Mouse (Mus musculus) myocyte (in vitro differentiated cells): ENCODE results near the gene Trim33.

Source experiments
- CEBPB ChIP-seq: IDR thresholded peaks from 2 replicates; pipeline ENCODE4 v1.6.1; 2011; ENCODE audit warnings: mild to moderate bottlenecking, moderate library complexity; ENCODE audit not compliant: poor library complexity, insufficient read depth, severe bottlenecking
- E2F4 ChIP-seq: IDR thresholded peaks from one replicate; pipeline ENCODE4 v1.6.1; 2011; ENCODE audit warnings: mild to moderate bottlenecking, control low read depth, moderate library complexity; ENCODE audit not compliant: insufficient read depth
- MYOD1 ChIP-seq, 3 experiments: IDR thresholded peaks; one replicate each; pipeline ENCODE4 v1.6.1; 2011; ENCODE audit warnings: control low read depth in 2 of 3, low read depth in 2 of 3, mild to moderate bottlenecking in 2 of 3, moderate library complexity in 1 of 3; ENCODE audit not compliant: insufficient read length in 2 of 3, control insufficient read depth in 1 of 3
- MYOG ChIP-seq, 3 experiments: IDR thresholded peaks; one replicate each; pipeline ENCODE4 v1.6.1; 2011; ENCODE audit warnings: control low read depth in 2 of 3, low read depth in 2 of 3, mild to moderate bottlenecking in 2 of 3; ENCODE audit not compliant: insufficient read length in 2 of 3, control insufficient read depth in 1 of 3, insufficient read depth in 1 of 3
- POLR2A ChIP-seq: IDR thresholded peaks from one replicate; pipeline ENCODE4 v1.6.1; 2011; ENCODE audit warnings: low read depth, mild to moderate bottlenecking, control low read depth, moderate library complexity; ENCODE audit not compliant: insufficient read length
- REST ChIP-seq: IDR thresholded peaks from one replicate; pipeline ENCODE4 v1.6.1; 2011; ENCODE audit warnings: mild to moderate bottlenecking, control low read depth, moderate library complexity; ENCODE audit not compliant: insufficient read depth, insufficient read length
- TCF12 ChIP-seq: IDR thresholded peaks from one replicate; pipeline ENCODE4 v1.6.1; 2011; ENCODE audit warnings: mild to moderate bottlenecking, control low read depth; ENCODE audit not compliant: poor library complexity, insufficient read depth, severe bottlenecking
- USF1 ChIP-seq: IDR thresholded peaks from one replicate; pipeline ENCODE4 v1.6.1; 2011; ENCODE audit warnings: low read depth, mild to moderate bottlenecking, control low read depth, moderate library complexity

DNA sequence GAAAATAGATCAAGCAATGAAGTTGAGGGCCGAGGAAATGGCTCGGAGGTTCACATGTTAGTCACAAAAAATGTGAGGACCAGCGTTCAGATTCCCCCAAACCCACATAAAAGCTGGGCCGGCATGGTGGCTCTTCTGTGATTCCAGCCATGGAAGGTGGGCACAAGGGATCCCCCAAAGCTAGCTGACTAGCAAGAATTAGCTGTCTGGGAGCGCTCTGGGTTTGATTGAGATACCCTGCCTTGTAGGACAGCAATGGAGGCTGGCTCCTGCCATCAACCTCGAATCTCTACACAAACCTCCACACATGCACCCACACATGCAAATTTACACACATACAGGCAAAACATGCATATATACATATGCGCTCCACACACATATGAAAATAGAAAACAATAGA lies 105.4 kb downstream of the Trim33 start:
- TF ChIP-seq POLR2A, result no peak
- no peak for TF ChIP-seq E2F4
- no peak for TF ChIP-seq TCF12
- no peak for TF ChIP-seq CEBPB
- no peak for TF ChIP-seq USF1
- TF ChIP-seq REST, result no peak
- no peak for TF ChIP-seq MYOG (IDR thresholded peaks at IDR 0.05; ENCODE audit: control insufficient read depth in 1 of 3, insufficient read depth in 1 of 3, insufficient read length in 2 of 3, low read depth in 2 of 3)
- TF ChIP-seq MYOD1 (IDR thresholded peaks at IDR 0.05; ENCODE audit: control insufficient read depth in 1 of 3, insufficient read length in 2 of 3, low read depth in 2 of 3), result no peak
